Mouse (Mus musculus) ES-E14 (cell line): ENCODE measurements around the gene Prss3.
"Not testable (repeated sequence)": the region's sequence is repeated elsewhere in the genome, so short reads cannot be mapped to it uniquely, and the experiment has no call there.

ENCODE experiments used
- CHD2 ChIP-seq: IDR thresholded peaks from 2 replicates; pipeline ENCODE4 v1.6.1; 2014; ENCODE audit warnings: mild to moderate bottlenecking, low read depth, low read length, inconsistent platforms
- HCFC1 ChIP-seq: IDR thresholded peaks from 2 replicates; pipeline ENCODE4 v1.6.1; 2012; ENCODE audit warnings: low read length, inconsistent platforms, borderline replicate concordance; ENCODE audit not compliant: insufficient read depth
- MAFK ChIP-seq: IDR thresholded peaks from 2 replicates; pipeline ENCODE4 v1.6.1; 2014; ENCODE audit warnings: mild to moderate bottlenecking, low read depth, low read length, inconsistent platforms; ENCODE audit not compliant: insufficient read depth
- ZNF384 ChIP-seq: IDR thresholded peaks from 2 replicates; pipeline ENCODE4 v1.6.1; 2012; ENCODE audit warnings: low read depth, low read length, inconsistent platforms

GRCm38 (mm10) chr6:41392056-41392455 lies 14.6 kb upstream of the Prss3 start, which contains the start of gene Gm5771:
- not testable (repeated sequence) for TF ChIP-seq HCFC1, CHD2, ZNF384, MAFK
